Mouse (Mus musculus) heart, embryonic 15.5 days (tissue): ENCODE results near the gene Gtpbp8. TPM values are rescaled to one million over a fixed set of nuclear protein-coding genes. Genes with fewer than 3 reads are reported as not detected.

Experiments used
- ATAC-seq: fragments of 200-750 bp; cut with Nextera tagmentation; replicated peaks from 2 replicates; pipeline ENCODE4 v1.8.0; 2017; ENCODE audit warnings: low read depth, moderate TSS enrichment; ENCODE audit not compliant: insufficient number of reproducible peaks, insufficient read depth, low FRiP score
- H3K27ac ChIP-seq: fragments of 300-500 bp; sonication (generic); 2 replicates; pipeline ENCODE4 v1.5.1; 2015; ENCODE audit warnings: mild to moderate bottlenecking, inconsistent platforms
- H3K27me3 ChIP-seq: fragments of 300-500 bp; sonication (generic); 2 replicates; pipeline ENCODE4 v1.6.1; 2015; ENCODE audit warnings: inconsistent platforms
- H3K36me3 ChIP-seq: fragments of 300-500 bp; sonication (generic); 2 replicates; pipeline ENCODE4 v1.6.1; 2015; ENCODE audit warnings: mild to moderate bottlenecking, inconsistent platforms
- H3K4me1 ChIP-seq: fragments of 300-500 bp; sonication (generic); replicated peaks from 2 replicates; pipeline ENCODE4 v1.6.1; 2015; ENCODE audit warnings: inconsistent platforms
- H3K4me2 ChIP-seq: fragments of 300-500 bp; sonication (generic); 2 replicates; pipeline ENCODE4 v1.6.1; 2015; ENCODE audit warnings: inconsistent platforms, mild to moderate bottlenecking, moderate library complexity
- H3K4me3 ChIP-seq: fragments of 300-500 bp; sonication (generic); 2 replicates; pipeline ENCODE4 v1.5.1; 2015; ENCODE audit warnings: mild to moderate bottlenecking, inconsistent platforms
- H3K9ac ChIP-seq: fragments of 300-500 bp; sonication (generic); 2 replicates; pipeline ENCODE4 v1.6.1; 2015; ENCODE audit warnings: mild to moderate bottlenecking, inconsistent platforms
- H3K9me3 ChIP-seq: fragments of 300-500 bp; sonication (generic); replicated peaks from 2 replicates; pipeline ENCODE4 v1.6.1; 2016; ENCODE audit warnings: inconsistent platforms
- WGBS: fragments of 180-500 bp; shearing (Covaris S2); methylation state at CpG from one replicate; pipeline ENCODE4 v1.1.7; 2015; ENCODE audit warnings: mixed read lengths; 5-methylcytosine and 5-hydroxymethylcytosine counted together
- polyA plus RNA-seq: library from polyadenylated mRNA; unstranded; fragments of >200 nt; fragmentation: Nextera tagmentation; extraction: Ambion mirVana; gene quantifications from 2 replicates; pipeline ENCODE4 v1.2.1, GENCODE M21; 2015

The Gtpbp8 gene
- polyA plus RNA-seq, 1 experiment from 2014 or later, result 21.3 TPM

- Histone ChIP-seq H3K9ac (no peak within 1 kb of the TSS), H3K36me3 (no peaks in the 10 kb centered on the region), H3K27me3 (no peaks in the 10 kb centered on the region), H3K4me2 (peak within 1 kb of the TSS; percentile 48), H3K9me3 (no peaks in the 10 kb centered on the region), H3K27ac (no peak within 1 kb of the TSS), H3K4me3 (peak within 1 kb of the TSS; percentile 25), H3K4me1 (no peaks in the 10 kb centered on the region)
- WGBS, result 67% methylated on average over 22 of the region's 22 CpGs
- ATAC-seq, result no peak; the same call in 1 of the 2 replicates
Observed at GRCm38 (mm10) chr16:44765555-44766319, 19.6 kb upstream of the Gtpbp8 start, which contains the start of gene Cd200r1. Gene Cd200r1, plus strand, starts transcription at chr16:44765736.

GRCm38 (mm10) chr16:44761811-44762210, 15.6 kb upstream of the Gtpbp8 start:
- no peak overlapping the region for H3K4me3 ChIP-seq
- 60% methylated on average over 1 of the region's 1 CpGs for WGBS
- ATAC-seq, result no peak
- no peaks in the 10 kb centered on the region for H3K4me1 ChIP-seq
- H3K27ac ChIP-seq, result no peak overlapping the region
- H3K36me3 ChIP-seq, result no peaks in the 10 kb centered on the region
- H3K4me2 ChIP-seq, result no peak overlapping the region
- no peak overlapping the region for H3K9ac ChIP-seq
- no peaks in the 10 kb centered on the region for H3K9me3 ChIP-seq
- H3K27me3 ChIP-seq, result no peaks in the 10 kb centered on the region

GRCm38 (mm10) chr16:44757700-44758099, 11.5 kb upstream of the Gtpbp8 start:
- ATAC-seq, result no peak
- H3K4me3 ChIP-seq, result no peak overlapping the region
- H3K4me1 ChIP-seq, result no peaks in the 10 kb centered on the region
- no peaks in the 10 kb centered on the region for H3K27me3 ChIP-seq
- no peak overlapping the region for H3K27ac ChIP-seq
- H3K36me3 ChIP-seq, result no peaks in the 10 kb centered on the region
- H3K9ac ChIP-seq, result no peak overlapping the region
- 84% methylated on average over 8 of the region's 8 CpGs for WGBS
- H3K9me3 ChIP-seq, result no peaks in the 10 kb centered on the region
- no peak overlapping the region for H3K4me2 ChIP-seq

GRCm38 (mm10) chr16:44748007-44748406, 1.8 kb upstream of the Gtpbp8 start:
- H3K4me3 ChIP-seq, result no peak overlapping the region
- no peaks in the 10 kb centered on the region for H3K9me3 ChIP-seq
- WGBS, result 46% methylated on average over 3 of the region's 3 CpGs
- H3K4me2 ChIP-seq, result no peak overlapping the region
- H3K36me3 ChIP-seq, result no peaks in the 10 kb centered on the region
- no peak overlapping the region for H3K27ac ChIP-seq
- H3K27me3 ChIP-seq, result no peaks in the 10 kb centered on the region
- H3K4me1 ChIP-seq, result peaks cover 14% of the 10 kb centered on the region
- no peak overlapping the region for H3K9ac ChIP-seq
- no peak for ATAC-seq

DNA sequence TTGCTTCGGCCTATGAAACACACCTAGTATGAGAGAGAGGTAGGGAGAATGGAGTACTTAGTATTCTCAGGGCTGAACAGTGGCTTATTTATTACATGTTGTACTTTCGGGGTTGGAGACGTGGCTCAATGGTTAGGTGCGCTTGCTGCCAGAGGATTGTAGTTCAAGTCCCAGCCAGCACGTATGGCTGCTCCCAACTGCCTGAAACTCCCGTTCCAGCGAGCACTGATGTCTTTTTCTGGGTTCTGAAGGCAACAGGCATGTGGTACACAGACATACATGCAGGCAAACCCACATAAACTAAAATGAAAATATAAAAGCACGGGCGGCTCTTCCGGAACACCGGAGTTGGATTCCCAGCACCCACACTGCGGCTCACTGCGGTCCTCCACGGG, 695 bp downstream of the Gtpbp8 start:
- H3K27ac ChIP-seq, result peak overlapping the region; percentile 96
- no peaks in the 10 kb centered on the region for H3K27me3 ChIP-seq
- H3K36me3 ChIP-seq, result peaks cover 10% of the 10 kb centered on the region; the same call in 1 of the 2 replicates
- no peaks in the 10 kb centered on the region for H3K9me3 ChIP-seq
- peak; percentile 3; the same call in 1 of the 2 replicates for ATAC-seq
- peak overlapping the region; percentile 86 for H3K9ac ChIP-seq
- H3K4me3 ChIP-seq, result peak overlapping the region; percentile 84
- peaks cover 14% of the 10 kb centered on the region for H3K4me1 ChIP-seq
- WGBS, result 6% methylated on average over 14 of the region's 14 CpGs
- H3K4me2 ChIP-seq, result peak overlapping the region; percentile 84

DNA sequence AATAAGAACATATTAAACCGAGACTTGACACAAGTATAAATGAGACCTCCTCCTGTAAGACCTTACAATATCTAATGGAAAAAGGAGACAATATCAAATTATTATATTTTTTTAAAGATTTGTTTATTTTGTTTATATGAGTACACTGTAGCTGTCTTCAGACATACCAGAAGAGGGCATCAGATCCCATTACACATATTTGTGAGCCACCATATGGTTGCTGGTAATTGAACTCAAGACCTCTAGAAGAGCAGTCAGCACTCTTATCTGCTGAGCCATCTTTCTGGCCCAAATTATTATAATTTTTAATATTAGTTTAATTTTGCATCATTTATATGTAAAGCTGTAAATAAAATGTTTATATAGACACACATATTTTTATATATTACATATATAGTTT, 3.4 kb downstream of the Gtpbp8 start:
- H3K4me3 ChIP-seq, result no peak overlapping the region
- peaks cover 14% of the 10 kb centered on the region for H3K4me1 ChIP-seq
- H3K27me3 ChIP-seq, result no peaks in the 10 kb centered on the region
- peaks cover 28% of the 10 kb centered on the region for H3K36me3 ChIP-seq
- H3K9ac ChIP-seq, result no peak overlapping the region
- H3K4me2 ChIP-seq, result no peak overlapping the region
- H3K9me3 ChIP-seq, result no peaks in the 10 kb centered on the region
- H3K27ac ChIP-seq, result no peak overlapping the region
- 94% methylated on average over 1 of the region's 1 CpGs for WGBS
- no peak for ATAC-seq

DNA sequence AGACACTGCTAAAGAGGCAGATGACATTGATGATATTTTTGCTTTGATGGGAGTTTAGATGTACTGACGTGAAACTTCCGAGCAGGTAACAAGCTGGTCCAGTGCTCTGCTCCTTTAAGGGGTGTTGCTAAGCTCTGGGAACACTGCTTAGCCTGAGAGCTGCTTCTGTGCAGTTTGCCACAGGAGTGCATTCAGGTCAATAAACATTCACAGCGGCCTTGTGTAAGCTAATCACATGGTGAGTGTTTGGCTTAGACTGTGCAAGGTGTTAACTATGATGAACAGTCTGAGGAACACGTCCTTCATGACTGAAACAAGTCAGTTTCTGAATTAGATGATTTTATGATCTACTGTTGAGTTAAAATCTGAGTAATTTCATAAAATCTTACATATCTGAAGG, 10.0 kb downstream of the Gtpbp8 start:
- 79% methylated on average over 4 of the region's 4 CpGs for WGBS
- no peak for ATAC-seq
- H3K36me3 ChIP-seq, result peaks cover 79% of the 10 kb centered on the region

DNA sequence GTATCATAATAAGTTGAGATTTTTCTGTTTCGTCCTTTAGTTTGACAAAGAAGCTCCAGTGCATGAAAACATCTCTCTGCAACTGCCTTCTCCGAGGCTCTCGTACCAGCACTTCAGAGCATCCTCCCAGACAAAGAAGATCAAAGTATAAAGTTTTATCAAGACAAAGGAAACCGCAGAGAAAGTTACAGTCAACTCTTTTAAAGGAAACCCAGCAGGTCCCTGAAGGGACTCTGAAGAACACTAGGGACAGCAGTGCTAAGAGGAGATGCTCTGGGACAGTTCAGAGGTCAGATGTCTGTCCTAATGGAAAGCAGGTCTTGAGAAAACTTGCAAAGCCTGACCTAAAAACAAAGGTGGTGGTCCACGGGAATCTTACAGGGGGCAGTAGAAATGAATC, 10.5 kb downstream of the Gtpbp8 start:
- H3K4me1 ChIP-seq, result no peaks in the 10 kb centered on the region
- no peak overlapping the region for H3K9ac ChIP-seq
- H3K27ac ChIP-seq, result no peak overlapping the region
- H3K4me2 ChIP-seq, result no peak overlapping the region
- ATAC-seq, result no peak
- H3K4me3 ChIP-seq, result no peak overlapping the region
- H3K36me3 ChIP-seq, result peaks cover 80% of the 10 kb centered on the region
- no peaks in the 10 kb centered on the region for H3K9me3 ChIP-seq
- H3K27me3 ChIP-seq, result no peaks in the 10 kb centered on the region
- 84% methylated on average over 5 of the region's 5 CpGs for WGBS

More for the DNA sequence above, 10.0 kb downstream of the Gtpbp8 start:
- no peak overlapping the region for H3K27ac ChIP-seq
- H3K27me3 ChIP-seq, result no peaks in the 10 kb centered on the region
- no peak overlapping the region for H3K9ac ChIP-seq
- no peak overlapping the region for H3K4me2 ChIP-seq
- H3K4me1 ChIP-seq, result no peaks in the 10 kb centered on the region
- H3K4me3 ChIP-seq, result no peak overlapping the region
- no peaks in the 10 kb centered on the region for H3K9me3 ChIP-seq

DNA sequence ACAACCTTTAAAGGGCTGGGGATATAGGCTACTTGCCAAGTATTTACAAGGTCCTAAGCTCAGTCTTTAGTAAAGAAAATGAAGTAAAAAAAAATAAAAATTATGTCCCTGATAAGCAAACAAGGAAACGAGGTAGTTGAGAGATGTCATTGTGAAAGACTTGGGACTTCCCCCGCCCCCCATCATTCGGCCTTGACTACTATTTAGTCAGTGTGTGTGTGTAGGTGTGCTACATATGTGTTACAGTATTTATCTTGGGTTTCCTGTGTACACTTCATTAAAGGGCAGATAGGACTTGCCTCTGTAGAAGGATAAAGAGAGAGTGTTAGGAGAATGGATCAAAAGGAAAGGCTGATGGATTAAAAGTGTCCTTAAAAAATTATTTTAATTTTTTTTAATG, 12.1 kb downstream of the Gtpbp8 start:
- Histone ChIP-seq H3K4me3 (no peak overlapping the region), H3K4me2 (no peak overlapping the region), H3K36me3 (peaks cover 78% of the 10 kb centered on the region), H3K9ac (no peak overlapping the region), H3K27ac (no peak overlapping the region), H3K27me3 (no peaks in the 10 kb centered on the region), H3K9me3 (no peaks in the 10 kb centered on the region), H3K4me1 (no peaks in the 10 kb centered on the region)
- ATAC-seq, result no peak
- WGBS, result 74% methylated on average over 3 of the region's 3 CpGs

DNA sequence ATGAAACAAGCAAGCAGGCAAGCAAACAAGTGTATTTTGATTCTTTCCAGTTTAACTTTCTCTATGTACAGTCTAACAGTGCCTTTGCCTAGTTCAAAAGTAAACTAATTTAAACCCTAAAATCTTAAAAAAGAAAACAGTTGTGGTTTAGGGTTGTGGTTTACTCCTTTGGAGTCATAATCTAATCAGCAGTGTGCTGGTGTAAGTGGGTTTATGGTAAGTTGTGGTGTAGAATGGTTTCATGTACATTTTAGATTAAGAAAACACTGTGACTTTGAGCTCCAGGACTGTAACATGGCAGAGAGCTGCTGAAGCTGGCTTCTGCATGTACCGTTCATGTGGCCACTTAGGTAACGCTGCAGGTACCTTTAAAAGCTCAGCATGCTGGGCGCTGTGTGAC, 18.6 kb downstream of the Gtpbp8 start:
- 93% methylated on average over 3 of the region's 3 CpGs for WGBS
- ATAC-seq, result no peak
- no peak overlapping the region for H3K4me2 ChIP-seq
- H3K27me3 ChIP-seq, result no peaks in the 10 kb centered on the region
- peaks cover 21% of the 10 kb centered on the region for H3K4me1 ChIP-seq
- no peak overlapping the region for H3K4me3 ChIP-seq
- H3K36me3 ChIP-seq, result peaks cover 25% of the 10 kb centered on the region
- H3K27ac ChIP-seq, result no peak overlapping the region
- H3K9me3 ChIP-seq, result no peaks in the 10 kb centered on the region
- no peak overlapping the region for H3K9ac ChIP-seq

GRCm38 (mm10) chr16:44725286-44726223, 20.6 kb downstream of the Gtpbp8 start:
- Histone ChIP-seq H3K9me3 (no peaks in the 10 kb centered on the region), H3K4me1 (peaks cover 21% of the 10 kb centered on the region), H3K9ac (peak overlapping the region; percentile 85), H3K27me3 (no peaks in the 10 kb centered on the region), H3K4me3 (peak overlapping the region; percentile 92), H3K4me2 (peak overlapping the region; percentile 81), H3K27ac (peak overlapping the region; percentile 94), H3K36me3 (0 out of 2 replicates have a peak, but pooled peaks cover 9% of the 10 kb centered on the region)
- 39% methylated on average over 14 of the region's 14 CpGs for WGBS
- no peak for ATAC-seq
